Mouse (Mus musculus) gastrocnemius, adult 8-10 months (tissue): ENCODE data around the gene Krtcap3. TPM values are rescaled to one million over a fixed set of nuclear protein-coding genes. Genes with fewer than 3 reads are reported as not detected.

Experiments
- DNase-seq, 2 experiments: peaks; one replicate each; pipeline ENCODE4 v3.0.0; 2022; ENCODE audit warnings: low spot score in 2 of 2
- total RNA-seq, 4 experiments: library from RNA; stranded (reverse); gene quantifications; 2 replicates each; pipeline ENCODE4 v1.2.4; 2022

Krtcap3 gene
- total RNA-seq, 4 experiments from 2014 or later: 0.68 to 1.4 (median 1.2) TPM

GRCm38 (mm10) chr5:31298486-31298885 is 47.0 kb downstream of the Krtcap3 start:
- no peak for DNase-seq

GRCm38 (mm10) chr5:31301866-31302265 is 50.4 kb downstream of the Krtcap3 start:
- DNase-seq: no peak

Other genes with a start within 250 kb of the Krtcap3 start
- 10 to 100 TPM; 41.9 to 51.2 (median 47.9) TPM for gene Atraid, start 203.4 kb upstream of the Krtcap3 start, total RNA-seq
- 1 to 10 TPM; 6.1 to 7.9 (median 6.7) TPM for gene Slc5a6, start 202.8 kb upstream of the Krtcap3 start, total RNA-seq
- 10 to 100 TPM; 25.5 to 30.8 (median 27.9) TPM for gene Cad, start 196.9 kb upstream of the Krtcap3 start, total RNA-seq
- gene Dnajc5g, start 145.4 kb upstream of the Krtcap3 start, total RNA-seq: not detected
- under 1 TPM in 2 of 4 experiments, not detected in 2; 0.18 to 0.24 TPM for gene Slc30a3, start 143.5 kb upstream of the Krtcap3 start, total RNA-seq
- gene Trim54, start 135.0 kb upstream of the Krtcap3 start, total RNA-seq: 100 to 1,000 TPM; 420 to 527 (median 441) TPM
- gene Ucn, start 112.9 kb upstream of the Krtcap3 start, total RNA-seq: not detected
- 10 to 100 TPM; 19.2 to 26.8 (median 22.7) TPM for gene Mpv17, start 97.4 kb upstream of the Krtcap3 start, total RNA-seq
- under 1 TPM; 0.15 to 0.56 (median 0.29) TPM for gene Gm29609, start 71.8 kb upstream of the Krtcap3 start, total RNA-seq
- 10 to 100 TPM; 20.5 to 28.0 (median 23.2) TPM for gene Gtf3c2, start 71.5 kb upstream of the Krtcap3 start, total RNA-seq
- gene Snx17, start 58.5 kb upstream of the Krtcap3 start, total RNA-seq: 10 to 100 TPM; 31.3 to 35.8 (median 31.7) TPM
- 10 to 100 TPM; 42.1 to 68.2 (median 50.8) TPM for gene Eif2b4, start 58.3 kb upstream of the Krtcap3 start, total RNA-seq
- 10 to 100 TPM in 1 of 4 experiments, 1 to 10 TPM in 3; 6.5 to 12.3 (median 8.5) TPM for gene Zfp513, start 49.4 kb upstream of the Krtcap3 start, total RNA-seq
- 10 to 100 TPM; 38.2 to 49.9 (median 45.2) TPM for gene Ppm1g, start 31.0 kb upstream of the Krtcap3 start, total RNA-seq
- 10 to 100 TPM; 43.9 to 54.8 (median 51.2) TPM for gene Nrbp1, start 10.8 kb upstream of the Krtcap3 start, total RNA-seq
- not detected for gene Gm9970, start 10.5 kb upstream of the Krtcap3 start, total RNA-seq
- 10 to 100 TPM; 24.6 to 32.9 (median 28.6) TPM for gene Ift172, start 39.4 kb downstream of the Krtcap3 start, total RNA-seq
- gene Fndc4, start 44.4 kb downstream of the Krtcap3 start, total RNA-seq: 1 to 10 TPM; 1.1 to 2.0 (median 1.2) TPM
- gene Gckr, start 45.8 kb downstream of the Krtcap3 start, total RNA-seq: not detected
- 10 to 100 TPM; 11.5 to 14.3 (median 12.8) TPM for gene Zfp512, start 200.7 kb downstream of the Krtcap3 start, total RNA-seq
- not detected for gene 4930548H24Rik, start 234.0 kb downstream of the Krtcap3 start, total RNA-seq
- 10 to 100 TPM; 17.7 to 26.0 (median 20.7) TPM for gene Gpn1, start 243.1 kb downstream of the Krtcap3 start, total RNA-seq